Mouse (Mus musculus) gastrocnemius, postnatal 10 days (tissue): Measurements from ENCODE around the gene Slc25a35. TPM values are rescaled to one million over a fixed set of nuclear protein-coding genes. Genes with fewer than 3 reads are reported as not detected.
A peak's percentile ranks its signal among the peaks of the same experiment; 100 is the strongest.
"Not testable (repeated sequence)": the region's sequence is repeated elsewhere in the genome, so short reads cannot be mapped to it uniquely, and the experiment has no call there.

Source experiments
- DNase-seq: peaks from one replicate; pipeline ENCODE4 v3.0.0; 2021; ENCODE audit warnings: mixed read lengths
- long read RNA-seq, 2 experiments: library from polyadenylated mRNA; stranded (forward); transcript quantifications; one replicate each; pipeline ENCODE4 v2.0.0; 2021
- total RNA-seq, 2 experiments: library from RNA; stranded (reverse); gene quantifications; 2 replicates each; pipeline ENCODE4 v1.2.3; 2021

Slc25a35 gene
- 1 to 10 TPM; 2.3 to 3.7 TPM for total RNA-seq
- long read RNA-seq, experiment 1, partial matches to known transcripts = 0 of 3 reads
- long read RNA-seq, experiment 1, other reads (novel, unspliced or antisense) = 2 of 3 reads
- long read RNA-seq, experiment 2, partial matches to known transcripts = 0 of 2 reads
- long read RNA-seq, experiment 2, other reads (novel, unspliced or antisense) = 0 of 2 reads

DNA sequence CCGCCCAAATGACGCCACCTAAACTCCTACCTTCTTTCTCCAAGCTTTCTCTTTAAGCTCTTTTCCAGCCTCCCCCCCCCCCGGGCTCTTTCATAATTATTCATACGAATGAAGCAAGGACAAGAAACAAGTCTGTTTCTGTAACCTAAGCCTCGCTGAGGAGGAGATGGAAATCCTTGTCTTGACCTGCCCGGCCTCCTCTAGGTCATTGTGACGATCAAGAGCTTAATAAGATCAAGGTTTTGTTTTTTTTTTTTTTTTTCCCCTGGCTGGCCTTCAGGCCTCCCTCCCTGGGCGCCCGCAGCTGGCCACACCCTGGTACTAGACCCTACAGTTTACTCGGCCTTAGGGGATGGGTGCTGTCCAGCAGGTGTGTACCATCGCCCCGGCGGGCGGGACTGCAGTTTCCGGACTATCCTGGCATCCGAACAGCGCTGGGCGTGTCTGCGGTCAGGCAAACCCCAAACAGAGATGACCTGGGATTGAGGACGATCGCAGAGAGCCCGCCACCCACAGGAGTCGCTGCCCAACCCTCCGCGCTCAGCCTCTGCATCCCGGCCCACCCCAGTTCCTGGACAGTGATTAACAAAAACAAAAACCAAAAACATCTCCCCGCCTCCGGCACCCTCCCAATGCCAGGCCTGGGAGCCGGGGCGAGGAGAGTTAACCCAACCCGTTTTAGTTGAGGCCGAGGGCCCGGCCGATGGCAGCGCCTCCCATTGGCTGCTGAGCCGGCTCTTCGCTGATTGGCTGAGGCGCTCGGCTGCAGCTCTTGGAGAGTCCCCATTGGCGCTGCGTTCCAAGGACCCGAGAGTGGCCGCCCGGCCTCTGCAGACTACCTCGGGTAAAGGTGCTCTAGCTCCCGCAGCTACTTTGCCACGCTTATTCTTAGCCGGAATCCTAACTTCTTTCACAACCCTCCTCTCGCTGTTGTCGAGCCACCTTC lies at the start of gene Slc25a35:
Slc25a35 (plus strand) TSS at position 795 of the 946 bp plus-strand sequence.
- peak; percentile 87 for DNase-seq

DNA sequence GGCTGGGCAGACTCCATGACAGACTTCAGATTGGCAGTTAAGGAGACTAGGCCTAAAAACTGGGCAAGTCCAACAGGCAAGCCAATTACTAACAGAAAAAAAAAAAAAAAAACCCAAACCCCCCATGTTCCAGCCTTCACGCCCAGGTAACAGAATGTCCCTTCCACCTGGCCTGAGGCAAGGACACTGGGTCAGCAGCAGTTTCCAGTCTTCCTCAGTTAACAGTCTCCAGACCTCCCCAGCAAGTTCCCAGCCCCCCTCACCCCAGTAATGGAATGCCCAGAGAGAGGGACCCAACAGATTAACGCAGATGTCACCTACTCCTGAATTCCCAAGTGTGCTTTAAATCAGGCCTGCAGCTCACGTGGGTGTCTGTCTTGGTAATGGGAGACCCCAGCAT lies 44.7 kb upstream of the Slc25a35 start:
- DNase-seq = no peak

DNA sequence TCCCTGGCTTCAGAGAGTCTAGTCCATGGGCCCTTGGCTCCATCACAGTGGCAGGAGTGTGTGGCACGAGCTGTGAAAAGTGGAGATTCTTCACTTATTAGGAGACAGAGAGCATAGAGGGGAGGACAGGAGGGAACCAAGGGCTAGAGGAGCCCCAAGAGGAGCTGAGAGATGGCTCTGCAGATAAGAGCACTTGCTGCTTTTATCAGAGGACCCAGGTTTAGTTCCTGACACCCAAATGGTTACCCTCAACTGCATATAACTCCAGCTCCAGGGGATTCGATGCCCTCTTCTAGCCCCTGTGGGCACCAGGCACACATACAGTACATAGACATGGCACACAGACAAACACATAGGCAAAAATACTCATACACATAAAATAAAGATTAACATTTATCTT lies 43.2 kb upstream of the Slc25a35 start:
- DNase-seq = no peak

DNA sequence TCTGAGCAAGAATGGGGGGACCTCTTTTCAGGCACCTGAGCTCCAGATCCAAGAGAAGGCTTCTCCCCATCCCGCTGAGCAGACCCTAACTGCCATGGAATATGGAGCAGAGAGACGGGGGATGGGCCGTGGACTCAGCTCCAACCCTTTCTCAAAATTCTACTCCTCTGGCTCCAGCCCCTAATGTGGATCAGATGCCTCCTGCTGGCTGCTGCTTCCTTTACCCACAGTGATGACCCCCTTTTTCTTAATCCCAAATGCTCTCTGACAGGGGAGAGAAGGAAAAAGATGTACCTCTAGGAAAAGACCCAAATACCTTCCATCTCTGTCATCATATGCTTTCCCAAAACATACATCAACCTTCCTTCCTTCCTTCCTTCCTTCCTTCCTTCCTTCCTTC lies 41.0 kb upstream of the Slc25a35 start, which contains the start of gene Odf4:
Odf4 (minus strand) TSS at position 101 of the 400 bp plus-strand sequence.
- DNase-seq = no peak

DNA sequence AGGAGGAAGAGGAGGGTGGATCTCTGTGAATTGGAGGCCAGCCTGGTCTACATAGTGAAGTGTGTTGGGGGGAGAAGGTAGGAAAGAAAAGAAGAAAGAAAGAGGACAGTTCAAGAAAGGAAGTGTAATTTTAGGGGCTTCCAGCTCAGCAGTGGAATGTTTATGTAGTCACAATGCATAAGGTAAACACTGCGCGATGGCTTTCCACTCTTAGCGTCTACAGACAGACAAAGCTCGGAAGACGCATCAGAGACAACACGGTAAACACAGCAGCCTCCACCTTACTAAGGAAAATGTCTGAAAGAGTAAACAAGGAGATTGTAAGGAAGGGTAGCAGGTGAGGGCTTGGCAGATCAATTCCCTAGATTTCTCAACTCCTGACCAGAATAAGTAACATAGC lies 38.0 kb upstream of the Slc25a35 start:
- no peak for DNase-seq

DNA sequence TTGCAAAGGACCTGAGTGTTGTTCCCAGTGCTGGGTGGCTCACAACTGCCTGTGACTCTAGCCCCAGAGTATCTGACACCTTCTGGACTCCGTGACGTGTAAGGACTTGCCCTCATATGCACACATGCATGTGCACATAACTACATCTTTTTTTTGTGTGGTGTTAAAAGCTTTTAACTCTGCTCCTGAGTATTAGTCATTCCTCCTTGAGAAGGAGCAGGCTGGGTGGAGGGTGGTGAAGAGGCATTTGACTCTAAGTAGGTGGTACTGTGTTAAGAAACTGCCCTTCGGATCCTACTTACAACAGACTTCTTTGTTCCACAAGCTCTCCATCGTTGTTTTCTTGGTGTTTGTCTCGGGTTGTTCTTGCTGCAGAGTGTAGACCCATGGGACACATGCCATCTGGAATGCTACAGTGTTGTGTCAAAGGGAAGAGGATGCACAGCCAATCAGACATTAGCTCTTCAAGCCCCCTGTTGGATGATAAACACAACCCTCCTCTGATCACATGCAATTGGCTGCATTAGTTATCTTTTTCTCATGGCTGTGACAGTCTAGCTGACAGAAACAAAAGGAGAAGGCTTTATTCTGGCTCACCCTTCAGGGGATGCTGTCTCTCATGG lies 33.9 kb upstream of the Slc25a35 start:
- no peak for DNase-seq

DNA sequence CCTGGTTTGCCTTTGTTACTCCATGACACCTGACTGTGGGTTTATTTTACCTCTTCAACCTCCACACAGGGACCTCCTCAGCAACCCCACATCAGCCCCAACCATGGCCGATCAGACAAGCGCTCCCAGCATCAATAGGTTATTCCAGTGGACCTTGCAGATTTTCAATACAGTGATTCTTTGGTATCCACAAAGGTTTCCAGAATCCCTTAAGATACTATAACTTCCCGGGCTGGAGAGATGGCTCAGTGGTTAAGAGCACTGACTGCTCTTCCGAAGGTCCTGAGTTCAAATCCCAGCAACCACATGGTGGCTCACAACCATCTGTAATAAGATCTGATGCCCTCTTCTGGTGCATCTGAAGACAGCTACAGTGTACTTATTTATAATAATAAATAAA lies 31.0 kb upstream of the Slc25a35 start:
- DNase-seq = not testable (repeated sequence)

DNA sequence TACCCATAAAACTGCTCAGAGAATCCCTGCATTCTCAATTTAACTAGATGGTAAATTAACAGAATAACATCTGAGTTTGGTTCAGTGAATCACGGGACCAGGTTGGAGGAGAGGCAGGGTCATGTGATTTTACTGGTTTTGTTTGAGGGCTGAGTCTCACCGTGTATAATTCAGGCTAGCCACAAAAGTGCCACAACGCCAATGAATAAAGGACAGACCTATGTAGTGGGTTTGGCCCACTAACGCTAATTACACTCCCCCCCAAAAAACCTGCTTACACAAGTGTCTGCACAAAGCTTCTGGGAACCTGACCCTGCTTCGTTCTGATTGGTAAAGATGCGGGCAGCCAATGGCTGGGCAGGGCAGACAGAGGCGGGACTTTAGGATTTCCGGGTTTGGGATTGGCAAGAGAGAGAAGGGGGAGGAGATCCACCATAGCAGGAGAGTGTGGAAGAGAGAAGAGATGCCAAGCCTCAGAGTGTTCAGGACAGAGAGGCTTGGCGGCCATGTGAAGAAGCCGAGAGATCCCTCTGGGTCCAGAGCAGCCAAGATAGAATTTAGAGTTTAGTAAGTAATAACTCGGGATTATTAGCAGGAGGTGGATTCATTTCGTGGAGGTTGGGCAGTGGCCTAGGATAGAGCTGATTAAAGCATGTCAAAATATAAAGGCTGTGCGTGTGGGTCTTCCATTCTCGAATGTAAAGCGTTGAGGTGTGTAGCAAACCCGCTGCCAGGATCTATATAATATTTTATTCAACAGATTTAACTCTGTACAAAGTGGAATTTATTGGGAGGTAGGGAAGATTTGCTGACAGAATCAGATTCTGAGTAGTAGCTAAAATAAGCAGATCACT lies 28.3 kb upstream of the Slc25a35 start:
- peak; percentile 70 for DNase-seq

DNA sequence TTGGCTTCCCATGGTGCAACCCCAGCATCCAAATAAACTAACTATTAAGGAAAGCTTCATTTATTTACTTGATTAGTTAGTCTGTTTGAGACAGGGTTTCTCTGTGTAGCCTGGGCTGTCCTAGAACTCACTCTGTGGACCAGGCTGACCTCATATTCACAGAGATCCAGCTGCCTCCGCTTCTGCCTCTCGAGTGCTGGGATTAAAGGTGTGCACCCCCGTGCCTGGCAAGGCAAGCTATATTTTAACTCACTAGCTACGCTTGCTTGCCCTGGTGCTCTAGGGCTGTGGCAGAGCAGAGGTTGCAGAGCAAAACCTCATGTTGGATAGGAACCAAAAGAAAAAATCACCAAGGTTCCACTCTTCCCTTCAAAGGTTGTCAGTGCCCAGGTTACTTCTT lies 27.4 kb upstream of the Slc25a35 start:
- DNase-seq = no peak

DNA sequence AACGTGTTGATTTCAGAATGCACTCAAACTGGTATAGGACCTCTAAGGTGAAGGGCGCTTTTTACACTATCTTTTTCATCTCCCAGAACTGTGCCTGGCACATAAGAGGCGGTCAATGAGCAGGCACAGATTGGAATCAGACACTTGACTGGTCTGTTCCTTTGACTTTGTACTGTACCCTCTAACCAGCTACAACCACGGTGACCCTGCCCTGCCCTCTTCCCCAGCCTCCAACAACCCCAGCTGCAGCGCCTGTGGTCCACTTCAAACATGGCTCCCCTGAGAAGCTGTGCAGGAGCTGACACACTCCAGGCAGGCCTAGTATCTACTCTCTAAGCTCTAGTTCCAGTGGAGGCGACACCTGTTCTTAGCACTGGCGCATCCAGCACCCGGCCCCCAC lies 25.2 kb upstream of the Slc25a35 start:
- DNase-seq = no peak

DNA sequence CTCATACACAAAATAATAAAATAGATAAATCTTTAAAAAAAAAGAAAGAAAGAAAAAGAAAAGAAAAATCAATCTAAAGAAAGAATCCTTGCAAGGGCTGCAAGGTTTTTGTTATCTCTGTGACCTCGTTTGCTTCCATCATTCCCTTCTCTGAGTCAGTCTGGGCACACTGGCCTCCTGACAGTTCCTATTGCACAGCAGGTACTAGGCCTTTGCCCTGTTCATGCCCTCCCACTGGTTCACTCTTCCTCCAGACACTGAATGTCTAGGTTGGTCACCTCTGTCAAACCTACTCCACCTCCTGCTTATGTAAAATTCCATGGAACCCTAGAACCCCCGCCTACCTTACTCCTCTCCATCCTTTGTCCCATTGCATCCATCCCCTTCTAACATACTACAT lies 22.7 kb upstream of the Slc25a35 start:
- no peak for DNase-seq

DNA sequence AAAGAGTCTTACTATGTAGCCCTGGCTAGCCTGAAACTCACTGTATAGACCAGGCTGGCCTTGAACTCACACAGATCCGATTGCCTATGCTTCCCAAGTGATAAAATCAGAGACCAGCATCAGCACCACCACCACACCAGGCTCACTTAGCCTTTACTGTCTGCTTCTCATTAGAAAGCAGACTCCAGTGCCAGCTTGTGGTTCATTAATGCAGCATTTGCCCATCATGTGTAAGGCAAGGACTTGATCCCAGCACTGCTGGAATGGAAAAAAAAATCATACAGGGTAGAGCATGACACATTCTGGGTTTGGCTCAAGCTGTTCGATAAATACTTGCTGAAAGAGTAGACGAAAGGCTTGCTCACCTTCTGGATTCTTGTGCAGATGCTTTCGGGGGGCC lies 21.9 kb upstream of the Slc25a35 start:
- no peak for DNase-seq

DNA sequence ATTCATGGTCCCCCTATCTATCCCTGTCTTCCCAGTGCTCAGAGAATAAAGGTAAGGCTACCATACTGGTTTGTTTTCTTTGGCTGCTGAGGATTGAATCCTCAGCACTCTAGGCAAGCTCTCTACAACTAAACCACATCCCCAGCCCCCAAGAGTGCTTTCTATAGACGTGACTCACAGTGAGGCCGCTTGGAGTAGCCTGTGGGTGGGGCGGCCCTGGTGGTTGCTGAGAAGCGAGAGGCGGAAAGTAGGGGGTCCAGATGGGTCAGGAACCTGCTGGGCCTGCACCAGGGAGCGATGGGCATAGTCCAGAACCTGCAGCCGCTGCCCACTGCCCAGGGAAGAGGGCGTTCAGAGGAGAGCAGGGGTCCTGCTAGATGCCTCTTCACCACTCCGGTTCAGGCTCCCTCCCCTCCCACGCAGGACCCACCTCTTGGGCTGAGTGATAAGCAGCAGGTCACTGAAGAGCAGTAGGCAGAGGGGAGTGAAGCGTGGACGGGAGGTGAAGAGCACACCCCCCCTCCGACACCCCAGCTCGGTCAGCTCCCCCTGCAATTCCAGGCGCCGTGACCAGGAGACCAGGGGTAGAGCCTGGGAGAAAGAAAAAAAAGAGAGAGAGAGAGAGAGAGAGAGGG lies 21.0 kb upstream of the Slc25a35 start:
- DNase-seq = no peak

DNA sequence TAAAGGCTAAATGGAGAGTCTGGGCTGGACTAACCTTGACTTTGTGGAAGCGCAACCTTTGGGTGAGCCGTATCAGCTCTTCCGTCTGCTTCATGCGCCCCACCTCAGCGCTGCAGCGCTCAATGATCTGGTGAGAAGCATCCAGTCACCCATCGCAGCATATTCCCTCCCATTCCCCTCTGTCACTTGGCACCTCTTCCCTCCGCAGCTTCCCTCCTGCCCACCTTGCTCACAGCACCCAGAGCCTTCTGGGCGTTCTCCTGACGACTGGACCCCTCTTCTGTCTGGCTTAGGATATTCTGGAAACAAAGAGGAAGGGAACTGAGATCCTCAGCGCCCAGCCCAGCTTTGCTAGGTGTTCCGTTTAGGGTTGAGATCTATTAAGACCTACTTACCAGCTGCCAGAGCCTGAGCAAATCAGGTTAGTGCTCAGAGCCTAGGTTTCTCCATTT lies 20.4 kb upstream of the Slc25a35 start:
- no peak for DNase-seq

DNA sequence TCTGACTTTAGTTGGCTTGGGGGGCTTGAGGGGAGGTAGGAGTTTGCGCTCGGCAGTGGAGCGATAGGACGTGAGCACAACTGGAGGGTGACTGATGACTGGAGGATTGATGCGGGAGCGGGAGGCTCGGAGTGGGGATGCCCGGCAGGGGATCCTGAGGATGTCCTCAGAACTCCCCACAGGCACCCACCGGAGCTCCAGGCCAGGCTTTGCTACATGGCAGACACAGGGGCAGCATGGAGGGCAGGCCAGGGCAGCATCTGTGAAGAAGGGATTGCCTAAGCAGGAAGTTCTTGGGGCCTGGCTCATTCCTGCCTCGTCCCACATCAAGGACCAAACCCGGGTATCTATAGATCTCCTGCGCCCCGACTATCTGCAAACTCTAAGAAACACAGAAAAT lies 14.0 kb upstream of the Slc25a35 start:
- no peak for DNase-seq

DNA sequence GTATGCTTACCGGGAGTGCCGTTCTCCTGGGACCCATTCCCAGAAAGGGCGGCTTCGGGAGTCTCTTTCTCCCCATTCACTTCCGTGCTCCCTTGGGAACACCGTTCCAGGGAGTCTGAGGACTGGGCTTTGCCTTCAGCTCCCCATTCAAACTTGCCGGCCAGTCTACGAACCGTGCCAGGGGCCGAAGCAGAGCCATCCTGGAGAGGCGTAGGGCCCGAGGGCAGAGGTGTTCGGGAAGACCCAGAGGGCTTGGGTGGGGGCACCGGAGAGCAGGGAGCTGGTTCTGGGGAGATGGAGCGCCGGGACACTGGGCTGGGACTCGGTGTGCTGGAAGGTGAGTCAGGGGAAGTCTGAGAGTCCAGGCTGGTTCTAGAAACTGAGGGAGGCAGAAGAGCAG lies 13.5 kb upstream of the Slc25a35 start:
- DNase-seq = no peak

DNA sequence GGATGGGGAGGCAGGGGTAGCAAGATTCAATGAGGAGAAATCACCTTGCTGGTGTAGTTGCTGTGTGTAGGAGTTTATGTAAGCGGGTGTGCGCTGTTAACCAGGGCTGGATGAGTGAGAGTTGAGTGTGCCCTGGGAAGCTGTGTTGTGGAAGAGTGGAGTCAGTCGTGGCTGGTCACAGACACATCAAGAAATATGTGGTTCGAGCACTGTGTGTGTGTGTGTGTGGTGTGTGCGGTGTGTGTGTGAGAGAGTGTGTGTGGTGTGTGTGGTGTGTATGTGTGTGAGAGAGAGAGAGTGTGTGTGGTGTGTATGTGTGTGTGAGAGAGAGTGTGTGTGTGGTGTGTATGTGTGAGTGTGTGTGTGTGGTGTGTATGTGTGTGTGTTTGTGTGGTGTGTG lies 12.5 kb upstream of the Slc25a35 start:
- DNase-seq = no peak

DNA sequence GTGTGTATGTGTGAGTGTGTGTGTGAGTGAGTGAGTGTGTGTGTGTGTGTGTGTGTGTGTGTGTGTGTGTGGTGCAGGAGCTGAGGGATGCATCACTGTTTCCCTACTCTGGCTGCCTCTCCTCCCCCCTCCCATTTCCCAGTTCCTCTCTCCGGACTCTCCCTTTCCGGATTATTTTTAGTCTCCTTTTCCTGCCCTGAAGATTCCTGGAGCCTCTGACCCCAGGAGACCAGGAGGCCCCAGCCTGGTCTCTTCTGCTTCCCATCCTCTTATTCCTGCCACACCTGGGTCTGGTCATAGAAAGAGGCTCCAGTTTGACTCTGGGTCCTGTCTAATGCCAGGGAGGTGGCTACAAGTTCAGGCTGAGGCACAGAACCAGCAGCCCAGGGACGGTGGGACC lies 11.8 kb upstream of the Slc25a35 start:
- no peak for DNase-seq

DNA sequence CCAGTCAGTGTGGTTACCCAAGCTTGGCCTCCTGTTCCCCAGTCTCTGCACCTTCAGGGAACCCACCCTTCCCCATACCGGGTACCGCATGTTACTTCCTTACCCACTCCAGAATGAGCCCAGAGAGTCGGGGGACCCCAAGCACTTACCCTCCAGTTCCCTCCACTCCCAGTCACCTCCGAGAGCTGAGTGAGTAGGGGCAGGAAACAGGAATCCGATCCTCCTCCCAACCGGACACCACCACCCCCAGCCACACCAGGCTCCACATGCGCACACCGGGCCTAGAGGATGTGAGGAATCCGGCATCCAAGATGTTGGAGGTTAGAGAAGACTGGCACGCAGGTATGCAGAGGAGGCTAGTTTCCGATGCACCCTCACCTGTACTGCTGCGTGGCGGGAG lies 11.2 kb upstream of the Slc25a35 start:
- no peak for DNase-seq

DNA sequence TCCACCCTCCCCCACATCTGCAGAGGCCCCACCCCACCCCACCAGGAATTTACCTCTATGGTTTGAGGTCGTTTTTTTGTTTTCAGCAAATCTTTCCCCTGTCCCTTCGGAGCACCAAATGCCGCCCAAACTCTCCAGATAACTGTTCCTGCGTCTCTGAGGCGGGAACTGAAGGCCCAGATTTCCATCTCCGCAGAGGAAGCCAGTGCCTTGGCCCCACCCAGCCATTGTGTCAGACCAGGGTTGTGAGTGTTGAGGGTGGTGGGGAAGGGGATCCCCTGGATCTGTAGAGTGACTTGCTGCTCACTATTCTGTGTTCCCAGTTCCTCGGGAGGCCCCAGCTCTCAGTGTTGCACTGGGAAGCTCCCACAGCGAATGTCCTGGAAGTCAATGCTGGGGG lies 10.6 kb upstream of the Slc25a35 start, which contains the start of gene Arhgef15:
Arhgef15 (minus strand) TSS at position 173 of the 400 bp plus-strand sequence.
- no peak for DNase-seq

DNA sequence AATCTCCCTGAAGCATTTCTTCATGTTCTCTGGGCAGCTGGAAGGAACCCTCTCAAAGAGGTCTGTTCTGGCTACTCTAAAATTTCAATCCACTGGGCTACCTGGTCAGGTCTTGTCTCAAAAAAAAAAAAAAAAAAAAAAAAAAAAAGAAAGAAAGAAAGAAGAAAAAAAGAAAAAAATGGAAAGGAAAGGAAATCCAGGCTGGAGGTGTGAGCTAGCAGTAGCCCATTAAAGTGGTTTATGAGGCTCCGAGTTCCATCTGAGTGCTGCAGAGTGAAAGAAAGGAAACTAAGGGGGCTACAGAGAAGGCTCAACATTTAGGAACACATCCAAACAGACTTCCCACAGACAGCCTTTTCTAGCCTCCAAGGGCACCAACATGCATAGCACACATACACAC lies 10.0 kb upstream of the Slc25a35 start:
- DNase-seq = no peak

DNA sequence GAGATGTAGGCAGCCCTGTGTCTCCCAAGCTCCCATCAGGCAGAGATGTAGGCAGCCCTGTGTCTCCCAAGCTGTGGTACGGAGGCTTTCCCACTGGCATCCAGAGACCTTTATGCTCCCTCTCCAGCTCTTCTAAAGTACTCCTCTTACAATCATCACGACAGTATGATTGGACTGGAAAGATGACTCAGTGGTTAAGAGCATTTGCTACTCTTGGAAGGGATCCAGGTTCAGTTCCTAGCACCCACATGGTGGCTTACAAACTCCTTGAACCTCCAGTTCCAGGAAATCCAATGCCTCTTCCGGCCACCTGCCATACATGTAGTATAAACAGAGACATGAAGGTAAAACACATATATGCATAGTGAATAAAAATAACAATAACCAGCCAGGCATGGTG lies 6.3 kb upstream of the Slc25a35 start:
- no peak for DNase-seq
